Mouse (Mus musculus) erythroblast, embryonic 14.5 days (primary cell): ENCODE data around the gene Tpx2.

Source experiments
- GATA1 ChIP-seq: IDR thresholded peaks from 2 replicates; pipeline ENCODE4 v1.6.1; 2012; ENCODE audit warnings: low read length, inconsistent platforms, mixed read lengths
- TAL1 ChIP-seq: IDR thresholded peaks from 3 replicates; pipeline ENCODE4 v1.6.1; 2012; ENCODE audit warnings: low read length, inconsistent platforms, mixed read lengths

DNA sequence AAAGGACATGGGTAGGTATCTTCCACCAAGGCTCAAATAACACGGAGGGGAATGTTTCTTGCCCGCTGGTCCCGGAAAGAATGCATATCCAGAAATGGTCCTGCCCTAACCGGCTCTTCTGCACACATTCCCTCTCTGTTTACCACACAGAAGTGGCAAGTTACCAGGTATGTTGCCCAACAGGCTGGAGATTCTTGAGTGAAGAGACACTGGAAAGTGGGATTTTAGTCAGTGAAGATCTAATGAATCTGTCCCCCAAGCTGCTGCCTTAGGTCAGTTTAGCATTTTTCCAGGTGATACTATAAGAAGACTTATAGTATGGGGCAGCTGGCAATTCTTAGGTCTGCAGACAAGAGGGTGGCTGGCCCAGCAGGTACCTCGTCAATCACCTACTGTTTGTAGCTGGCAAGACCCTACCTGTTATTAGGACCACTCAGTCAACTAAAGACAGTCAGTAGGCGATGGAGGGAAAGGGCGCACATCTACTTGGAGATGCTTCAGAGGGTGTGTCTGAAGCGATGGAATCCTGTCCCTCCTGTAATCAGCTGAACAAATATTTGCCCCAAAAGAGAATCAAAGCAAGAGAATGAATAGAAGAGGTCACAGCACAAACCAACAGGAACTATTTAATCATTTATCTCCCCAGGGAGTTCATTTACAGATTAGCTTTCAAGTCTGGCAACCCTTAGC, 20.3 kb upstream of the Tpx2 start:
- no peak for TF ChIP-seq GATA1
- TF ChIP-seq TAL1, result no peak
